Mouse (Mus musculus) neutrophil, adult 59 days (primary cell): ENCODE data around the gene Lmo1. TPM values are rescaled to one million over a fixed set of nuclear protein-coding genes. Genes with fewer than 3 reads are reported as not detected.

Source experiments
- total RNA-seq, 2 experiments: library from RNA; stranded (reverse); gene quantifications; 1 replicate in 1 of 2; 2 replicates in 1 of 2; pipeline ENCODE4 v1.2.4; 2023

The Lmo1 gene
- total RNA-seq: 10 to 100 TPM; 21.1 to 22.6 TPM

GRCm38 (mm10) chr7:109174949-109175669 is at the start of gene Lmo1:
TSS of gene Lmo1 (minus strand) at chr7:109175207.

Other genes starting within 250 kb of the Lmo1 start
- gene Nlrp10, start 245.0 kb downstream of the Lmo1 start, total RNA-seq: under 1 TPM; 0.20 to 0.42 TPM
- 100 to 1,000 TPM; 106 to 125 TPM for gene Eif3f, start 240.8 kb downstream of the Lmo1 start, total RNA-seq
- gene Tub, start 224.9 kb downstream of the Lmo1 start, total RNA-seq: under 1 TPM in 1 of 2 experiments, not detected in 1; 0.24 TPM
- under 1 TPM; 0.60 to 0.66 TPM for gene Ric3, start 91.9 kb downstream of the Lmo1 start, total RNA-seq